Mouse (Mus musculus) liver, adult 2 months (tissue): Measurements from ENCODE around the gene Ppara. TPM values are rescaled to one million over a fixed set of nuclear protein-coding genes. Genes with fewer than 3 reads are reported as not detected.

Source experiments
- DNase-seq: peaks from one replicate; pipeline ENCODE4 v3.0.0-alpha.2; 2011; ENCODE audit warnings: low read depth, low spot score; ENCODE audit errors: extremely low read depth
- H3K27ac ChIP-seq: fragments of 200-500 bp; replicated peaks from 2 replicates; pipeline ENCODE4 v1.5.1; 2012; ENCODE audit warnings: low read depth, mild to moderate bottlenecking, control low read depth, inconsistent platforms, low read length; ENCODE audit not compliant: insufficient read depth
- H3K27me3 ChIP-seq: fragments of 200-500 bp; 2 replicates; pipeline ENCODE4 v1.6.1; 2012; ENCODE audit warnings: mild to moderate bottlenecking, moderate library complexity, low read length, inconsistent platforms; ENCODE audit not compliant: control insufficient read depth, insufficient read depth
- H3K36me3 ChIP-seq: fragments of 200-500 bp; 2 replicates; pipeline ENCODE4 v1.6.1; 2012; ENCODE audit warnings: low read length, inconsistent platforms; ENCODE audit not compliant: control insufficient read depth, insufficient read depth
- H3K4me1 ChIP-seq: fragments of 200-500 bp; 2 replicates; pipeline ENCODE4 v1.6.1; 2011; ENCODE audit warnings: low read length; ENCODE audit not compliant: control insufficient read depth, insufficient read depth
- H3K4me3 ChIP-seq: fragments of 200-500 bp; 2 replicates; pipeline ENCODE4 v1.5.1; 2011; ENCODE audit warnings: low read depth, mild to moderate bottlenecking, control low read depth, low read length, moderate library complexity; ENCODE audit not compliant: insufficient read depth
- H3K79me2 ChIP-seq: fragments of 200-500 bp; 2 replicates; pipeline ENCODE4 v1.6.1; 2012; ENCODE audit warnings: inconsistent platforms, mild to moderate bottlenecking, low read length, moderate library complexity; ENCODE audit not compliant: control insufficient read depth, insufficient read depth
- H3K9ac ChIP-seq: fragments of 200-500 bp; 2 replicates; pipeline ENCODE4 v1.6.1; 2012; ENCODE audit warnings: low read depth, mild to moderate bottlenecking, control low read depth, inconsistent platforms, low read length
- CTCF ChIP-seq: fragments of 200-500 bp; IDR thresholded peaks from 2 replicates; pipeline ENCODE4 v1.5.1; 2011; ENCODE audit warnings: low read depth, low read length, control low read depth
- POLR2A ChIP-seq: fragments of 200-500 bp; IDR thresholded peaks from 2 replicates; pipeline ENCODE4 v1.6.1; 2011; ENCODE audit warnings: low read length, control low read depth; ENCODE audit not compliant: insufficient read depth; ENCODE audit errors: extremely low read depth
- WGBS: fragments of 180-500 bp; shearing (Covaris S2); methylation state at CpG from one replicate; pipeline ENCODE4 v1.1.7; 2018; 5-methylcytosine and 5-hydroxymethylcytosine counted together
- polyA plus RNA-seq: library from polyadenylated mRNA; depleted of rRNA; stranded (reverse); fragments of >200 nt; gene quantifications from 2 replicates; pipeline ENCODE4 v1.2.3, GENCODE M21; 2012
- total RNA-seq: library from RNA; depleted of rRNA; stranded (reverse); fragments of >200 nt; gene quantifications from 2 replicates; pipeline ENCODE4 v1.2.3, GENCODE M21; 2014

The Ppara gene
- total and polyA plus RNA-seq, 2 experiments: 36.2 to 184 TPM

DNA sequence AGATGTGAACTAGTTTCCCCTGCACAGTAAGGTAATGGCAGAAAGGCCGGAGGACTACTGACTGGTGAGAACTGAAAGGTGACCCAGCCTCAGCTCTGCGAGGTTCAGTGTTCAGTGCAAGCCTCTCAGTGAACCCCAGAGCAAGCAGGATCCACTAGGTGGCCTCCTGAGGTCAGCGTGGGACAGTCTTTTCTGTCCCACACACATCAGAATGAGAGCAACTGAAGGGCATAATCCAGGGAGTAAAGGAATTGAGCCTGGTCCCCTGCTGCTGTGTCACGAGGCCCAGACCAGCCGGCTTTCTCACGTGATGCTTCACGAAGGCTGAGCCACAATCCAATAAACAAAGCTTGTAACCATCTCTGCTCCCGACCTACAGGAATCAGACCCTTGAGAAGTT, 73.7 kb downstream of the Ppara start:
- 34% methylated on average over 8 of the region's 8 CpGs for WGBS
- no peak overlapping the region; the same call in 1 of the 2 replicates for H3K27ac ChIP-seq
- DNase-seq: peak; percentile 62

DNA sequence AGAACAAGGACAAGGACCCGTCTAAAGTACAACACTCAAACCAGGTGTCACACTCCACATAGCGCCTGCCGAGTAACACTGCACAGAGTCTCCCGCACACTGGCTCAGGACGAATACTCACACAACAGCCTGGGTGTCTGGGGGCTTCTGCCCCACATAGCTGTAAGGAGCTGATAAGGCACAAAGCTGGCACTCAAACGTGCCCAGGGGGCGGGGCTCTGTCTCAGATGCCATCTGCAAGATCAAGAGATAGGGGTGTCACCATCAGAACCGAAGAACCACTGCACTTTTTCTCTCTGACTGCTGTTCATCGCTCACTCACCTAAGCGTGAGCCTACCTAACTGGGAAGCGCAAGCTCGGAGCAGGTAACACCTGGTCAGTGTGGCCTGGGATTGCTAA, 74.3 kb downstream of the Ppara start:
- Histone ChIP-seq H3K27me3 (no peaks in the 10 kb centered on the region), H3K4me1 (peaks cover 8% of the 10 kb centered on the region), H3K9ac (no peak overlapping the region), H3K79me2 (no peaks in the 10 kb centered on the region), H3K4me3 (no peak overlapping the region), H3K27ac (no peak overlapping the region), H3K36me3 (peaks cover 9% of the 10 kb centered on the region)
- TF ChIP-seq CTCF (no peak), POLR2A (no peak)
- no peak for DNase-seq
- 79% methylated on average over 12 of the region's 12 CpGs for WGBS

More for the DNA sequence above, 73.7 kb downstream of the Ppara start:
- H3K4me1 ChIP-seq: peaks cover 8% of the 10 kb centered on the region
- H3K4me3 ChIP-seq: no peak overlapping the region
- TF ChIP-seq POLR2A (no peak), CTCF (peak; percentile 50; the same call in 1 of the 2 replicates)
- H3K27me3 ChIP-seq: no peaks in the 10 kb centered on the region
- no peaks in the 10 kb centered on the region for H3K79me2 ChIP-seq
- H3K36me3 ChIP-seq: peaks cover 12% of the 10 kb centered on the region
- H3K9ac ChIP-seq: no peak overlapping the region

DNA sequence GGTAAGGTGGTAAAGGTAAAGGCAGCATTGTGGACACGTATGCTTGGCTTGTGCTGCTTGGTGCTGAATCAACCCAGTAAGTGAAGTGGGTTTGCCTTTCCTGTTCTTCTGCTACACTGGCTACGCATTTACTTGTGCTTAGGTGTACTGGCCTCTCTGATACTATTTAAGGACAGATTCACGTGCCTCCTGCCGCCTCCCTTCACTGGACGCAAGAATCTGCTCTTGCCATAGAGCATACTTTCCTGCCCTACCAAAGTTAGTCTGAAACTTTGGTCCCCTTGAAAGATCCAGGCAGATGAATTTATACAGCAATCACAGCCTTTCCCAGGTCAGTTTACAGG, 75.7 kb downstream of the Ppara start:
- H3K4me1 ChIP-seq: peaks cover 8% of the 10 kb centered on the region
- no peaks in the 10 kb centered on the region for H3K27me3 ChIP-seq
- WGBS: 32% methylated on average over 5 of the region's 5 CpGs
- 0 out of 2 replicates have a peak, but pooled peaks cover 1% of the 10 kb centered on the region for H3K36me3 ChIP-seq
- H3K4me3 ChIP-seq: no peak overlapping the region
- H3K9ac ChIP-seq: peak overlapping the region; percentile 79
- no peak for TF ChIP-seq POLR2A
- TF ChIP-seq CTCF: no peak
- peak overlapping the region; percentile 75 for H3K27ac ChIP-seq
- DNase-seq: no peak
- H3K79me2 ChIP-seq: no peaks in the 10 kb centered on the region

DNA sequence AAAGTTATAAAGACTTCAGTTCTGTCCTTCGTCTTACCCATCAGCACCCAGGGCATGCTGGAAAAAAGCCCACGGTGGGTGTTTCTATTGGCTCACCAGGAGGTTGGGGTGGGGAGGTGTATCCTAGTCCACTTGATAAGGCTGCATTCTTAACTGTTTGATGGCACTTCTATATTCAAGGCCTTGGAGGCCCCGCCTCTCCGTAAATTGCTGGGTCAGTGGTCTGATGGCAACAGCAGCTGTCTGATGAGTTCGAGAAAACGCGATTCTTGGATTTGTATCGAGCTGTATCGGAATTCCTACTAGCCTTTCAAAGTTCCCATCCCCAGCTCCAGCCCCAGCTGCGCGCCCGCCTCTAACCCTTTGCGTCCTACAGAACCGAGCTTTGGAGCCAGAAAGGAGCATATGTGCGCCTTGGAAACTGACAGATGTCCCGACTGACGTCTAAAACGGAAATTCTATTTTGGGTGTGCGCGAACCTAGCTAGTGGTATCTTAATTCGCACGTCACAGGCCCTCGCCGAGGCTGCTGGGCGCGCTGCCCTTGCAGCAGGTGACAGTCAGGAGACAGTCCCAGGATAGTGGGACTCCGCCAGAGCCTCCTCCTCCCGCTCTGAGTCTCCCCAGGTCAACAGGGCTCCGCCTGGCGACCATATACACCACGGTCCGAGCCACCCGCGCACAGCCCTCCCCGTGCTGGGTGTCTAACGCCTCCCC, 76.2 kb downstream of the Ppara start:
- peaks cover 8% of the 10 kb centered on the region for H3K4me1 ChIP-seq
- peak overlapping the region; percentile 82 for H3K4me3 ChIP-seq
- peak overlapping the region; percentile 79 for H3K9ac ChIP-seq
- no peaks in the 10 kb centered on the region for H3K27me3 ChIP-seq
- WGBS: under 1% methylated on average over 36 of the region's 36 CpGs
- peak overlapping the region; percentile 75 for H3K27ac ChIP-seq
- H3K36me3 ChIP-seq: 0 out of 2 replicates have a peak, but pooled peaks cover under 1% of the 10 kb centered on the region
- H3K79me2 ChIP-seq: no peaks in the 10 kb centered on the region
- no peak for TF ChIP-seq POLR2A
- peak; percentile 19 for TF ChIP-seq CTCF
- peak; percentile 78 for DNase-seq

DNA sequence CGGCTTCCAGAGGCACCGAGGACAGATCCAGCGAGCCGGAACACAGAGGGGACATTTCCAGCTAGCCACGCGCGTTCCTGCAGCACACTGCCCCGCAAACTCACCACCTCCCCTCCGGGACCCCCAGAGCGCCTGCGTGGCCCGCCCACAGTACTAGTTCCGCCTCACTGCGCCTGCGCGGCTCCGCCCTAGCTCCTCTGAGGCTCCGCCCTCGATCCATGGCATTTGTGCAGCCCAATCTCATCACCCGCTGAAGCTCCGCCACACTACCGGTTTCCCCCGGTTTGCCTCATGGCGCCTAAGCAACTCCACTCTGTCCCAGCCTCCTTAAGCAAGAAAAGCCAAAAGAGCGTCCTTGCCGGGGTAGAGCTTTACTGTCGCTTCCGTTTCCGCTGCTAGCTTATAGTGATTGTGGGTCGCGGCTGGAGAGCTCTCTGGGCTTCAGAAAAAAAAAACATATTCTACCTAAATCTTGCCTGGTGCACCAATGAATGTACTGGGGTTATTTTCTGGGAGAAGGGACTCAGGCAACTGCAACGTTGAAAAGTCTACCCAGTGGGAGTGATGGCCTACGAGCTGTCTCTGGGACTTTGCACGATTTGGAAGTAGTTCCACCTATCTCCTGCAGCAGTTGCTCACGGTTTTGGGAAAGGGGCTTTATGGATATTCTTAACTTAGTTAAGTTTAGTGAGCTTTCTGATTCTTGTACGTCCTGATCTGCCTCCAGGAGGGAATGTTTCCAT, 76.9 kb downstream of the Ppara start, which contains the start of gene Cdpf1:
Gene Cdpf1 (minus strand): TSS at position 163 of the 743 bp plus-strand sequence.
- DNase-seq: peak; percentile 81
- TF ChIP-seq CTCF (peak; percentile 24), POLR2A (peak; percentile 71)
- H3K9ac ChIP-seq: peak within 1 kb of the TSS; percentile 79
- H3K36me3 ChIP-seq: no peaks in the 10 kb centered on the region
- H3K27me3 ChIP-seq: no peaks in the 10 kb centered on the region
- peak within 1 kb of the TSS; percentile 75 for H3K27ac ChIP-seq
- peak within 1 kb of the TSS; percentile 82 for H3K4me3 ChIP-seq
- H3K79me2 ChIP-seq: no peaks in the 10 kb centered on the region
- peaks cover 8% of the 10 kb centered on the region for H3K4me1 ChIP-seq
- 4% methylated on average over 36 of the region's 36 CpGs for WGBS

DNA sequence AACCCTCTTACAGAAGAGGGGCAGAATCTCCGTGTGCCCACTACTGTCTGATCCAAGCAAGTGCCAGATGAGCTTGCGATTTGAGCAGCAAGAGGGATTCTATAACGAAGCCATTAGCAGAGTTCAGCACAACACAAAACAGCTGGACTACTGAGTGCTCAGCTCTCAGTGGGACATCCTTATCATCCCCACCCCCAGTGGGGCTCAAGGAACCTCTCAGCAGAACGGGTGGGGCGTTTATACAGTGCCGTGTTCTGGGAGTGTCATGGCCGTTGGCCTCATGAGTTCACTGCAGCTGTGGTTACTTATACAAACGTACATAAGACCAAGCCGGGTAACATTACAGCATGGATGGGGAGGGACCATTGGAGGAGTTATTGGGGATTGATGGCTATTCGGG, 78.6 kb downstream of the Ppara start:
- WGBS: 78% methylated on average over 10 of the region's 10 CpGs
- H3K9ac ChIP-seq: no peak overlapping the region
- H3K27me3 ChIP-seq: no peaks in the 10 kb centered on the region
- no peaks in the 10 kb centered on the region for H3K36me3 ChIP-seq
- TF ChIP-seq POLR2A (no peak), CTCF (no peak)
- no peak for DNase-seq
- H3K27ac ChIP-seq: no peak overlapping the region
- peaks cover 6% of the 10 kb centered on the region for H3K4me1 ChIP-seq
- no peaks in the 10 kb centered on the region for H3K79me2 ChIP-seq
- no peak overlapping the region for H3K4me3 ChIP-seq
